Mouse (Mus musculus) naive thymus-derived CD4-positive, alpha-beta T cell, adult 2 months (primary cell): Measurements from ENCODE around the gene Akna.

Experiments
- DNase-seq: peaks from one replicate; pipeline ENCODE4 v3.0.0-alpha.2; 2011; ENCODE audit warnings: low read depth

Akna gene

DNA sequence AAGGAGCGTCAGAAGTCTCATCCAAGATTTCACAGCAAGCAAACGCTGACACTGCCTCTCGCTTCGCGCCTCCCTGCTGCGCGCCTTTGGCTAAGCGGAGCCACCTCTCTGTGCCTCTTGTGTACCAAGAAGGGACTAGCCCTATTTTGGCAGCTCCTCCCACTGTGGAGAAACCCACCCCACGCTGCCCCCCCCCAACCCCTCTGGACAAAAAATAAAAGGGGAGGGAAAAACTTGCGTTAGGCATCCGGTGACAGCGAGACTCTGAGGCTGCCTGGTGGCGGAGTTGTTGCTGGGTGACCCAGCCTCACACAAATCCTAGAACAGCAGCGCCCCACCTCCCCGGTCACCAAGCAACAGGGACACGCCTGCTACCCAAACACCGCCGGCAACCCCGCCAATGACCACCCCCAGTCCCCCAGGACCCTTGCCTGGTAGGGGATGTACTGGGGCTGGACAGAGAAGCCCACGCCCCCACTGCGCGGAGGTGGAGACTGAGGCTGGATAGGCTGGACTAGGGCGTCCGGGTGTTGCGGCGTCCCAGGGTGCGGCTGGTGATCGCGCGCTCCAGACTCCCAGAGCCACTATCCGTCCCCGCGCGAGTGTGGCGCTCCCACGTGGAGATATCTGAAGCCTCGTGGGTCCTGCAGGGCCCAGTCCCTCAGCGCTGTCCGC lies 6.9 kb upstream of the Akna start:
- peak; percentile 89 for DNase-seq

GRCm38 (mm10) chr4:63409317-63409907 lies 6.3 kb upstream of the Akna start:
- no peak for DNase-seq

DNA sequence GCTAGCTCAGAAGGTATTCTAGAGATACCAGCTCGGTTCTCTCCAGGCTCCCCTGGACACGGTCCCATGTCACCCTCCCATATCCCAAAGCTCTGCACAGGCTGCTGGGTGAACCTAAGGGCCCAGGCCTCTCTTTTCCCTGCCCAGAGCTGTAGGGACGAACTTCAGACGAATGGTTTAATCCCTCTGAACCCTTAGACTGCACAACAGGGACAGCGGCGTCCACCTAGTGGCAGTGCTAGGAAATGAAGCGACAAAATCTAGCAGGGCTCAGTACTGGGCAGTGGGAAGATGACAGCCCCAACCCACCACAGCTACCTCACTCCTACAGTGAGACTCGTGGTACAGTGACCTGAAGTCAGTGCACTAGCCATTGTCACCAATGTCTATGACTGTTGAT lies 5.5 kb upstream of the Akna start:
- peak; percentile 77 for DNase-seq

DNA sequence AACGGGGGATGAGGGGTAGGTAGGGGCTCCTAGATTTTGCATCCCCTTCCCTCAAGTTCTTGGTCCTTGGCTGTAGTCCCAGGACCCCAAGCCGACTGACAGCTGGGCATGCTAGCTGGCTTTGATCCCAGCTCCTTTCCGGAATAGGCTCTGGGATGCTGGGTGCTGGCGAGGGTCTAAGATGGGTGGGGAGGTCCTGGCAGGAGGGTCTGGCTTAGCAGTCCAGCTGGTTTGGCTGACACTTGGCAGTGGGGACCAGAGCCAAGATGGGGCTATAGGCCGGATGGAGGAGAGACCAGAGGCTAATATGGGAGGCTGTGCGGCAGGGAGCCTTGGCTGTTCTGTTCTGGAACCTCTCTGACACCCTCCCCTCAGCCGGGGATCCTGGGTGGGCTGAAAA lies 5.1 kb upstream of the Akna start:
- no peak for DNase-seq

- DNase-seq = peak; percentile 12
These were observed 2.5 kb upstream of the Akna start for GRCm38 (mm10) chr4:63405683-63406082.

DNA sequence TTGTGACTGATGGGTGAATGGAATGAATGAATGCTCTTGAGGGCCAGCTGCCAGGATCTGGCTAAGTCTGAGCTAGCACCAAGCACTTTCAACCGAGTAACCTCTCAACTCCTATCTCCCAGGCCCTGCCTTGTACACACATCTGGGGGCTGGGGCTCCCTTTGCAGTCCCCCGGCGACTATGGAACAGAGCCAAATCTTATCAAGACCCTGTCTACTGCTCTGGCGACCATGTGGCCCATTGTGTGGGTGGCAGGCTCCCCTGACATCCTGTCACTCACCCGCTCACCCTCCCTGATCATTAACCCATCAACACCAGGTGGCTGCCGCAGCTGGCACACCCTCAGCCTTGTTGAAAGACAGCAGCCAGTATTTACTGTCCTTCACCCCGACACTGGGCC lies 1.9 kb upstream of the Akna start:
- peak; percentile 66 for DNase-seq

DNA sequence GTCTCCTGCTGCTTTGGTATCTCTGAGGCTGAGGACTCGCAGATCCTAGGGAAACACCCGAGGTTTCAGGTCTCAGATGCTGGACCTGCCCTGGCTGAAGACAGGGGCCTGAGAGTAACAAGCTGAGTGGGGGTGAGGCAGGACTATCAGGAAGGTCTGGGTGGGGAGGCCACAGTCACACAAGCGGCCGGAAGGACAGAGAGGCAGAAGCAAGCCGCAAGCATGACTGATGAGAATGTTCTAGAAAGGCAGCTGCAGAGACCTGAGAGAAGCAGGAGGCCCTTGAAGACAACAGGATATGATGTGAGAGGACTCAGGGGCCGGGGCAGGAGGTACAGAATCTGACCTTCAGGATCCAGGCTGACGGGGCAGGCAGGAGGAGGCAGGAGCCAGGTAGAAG lies 1.1 kb upstream of the Akna start:
- peak; percentile 77 for DNase-seq

- DNase-seq = no peak
These were observed 596 bp downstream of the Akna start for GRCm38 (mm10) chr4:63402558-63402957.

DNA sequence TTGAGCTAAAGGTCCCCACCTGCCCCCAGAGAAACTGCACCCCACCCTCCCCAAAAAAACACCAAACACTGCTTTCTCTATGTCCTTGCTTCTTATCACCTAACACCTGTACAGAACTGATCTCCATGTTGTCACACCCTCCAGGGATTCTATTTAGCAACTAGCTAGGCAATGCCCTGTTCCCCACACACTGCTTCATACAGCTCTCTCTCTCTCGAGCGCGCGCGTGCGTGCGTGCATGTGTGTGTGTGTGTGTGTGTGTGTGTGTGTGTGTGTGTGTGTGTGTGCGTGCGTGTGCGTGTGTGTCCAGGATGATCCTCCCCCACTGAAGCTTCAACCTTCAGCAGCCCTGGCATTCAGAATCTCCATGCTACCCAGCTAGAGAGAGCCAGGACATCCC lies 1.1 kb downstream of the Akna start:
- peak; percentile 63 for DNase-seq

DNA sequence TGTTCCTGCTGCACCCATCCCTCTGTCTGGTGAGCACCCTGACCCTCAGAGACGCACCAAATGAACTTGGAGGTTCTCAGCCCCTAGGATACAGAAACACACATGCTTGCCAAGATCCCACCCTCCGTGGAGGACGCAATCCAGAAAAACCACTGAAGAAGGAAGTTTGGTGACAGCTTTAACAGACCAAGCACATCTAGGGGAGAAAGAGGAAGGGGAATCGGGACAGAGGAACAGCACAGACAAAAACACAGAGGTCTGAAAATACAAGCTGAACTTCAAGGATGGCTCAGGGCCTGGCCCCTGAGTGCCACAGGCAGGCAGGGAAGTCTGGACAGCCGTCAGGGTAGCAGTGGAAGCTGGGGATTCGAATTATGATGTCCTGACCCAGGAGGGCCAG lies 1.5 kb downstream of the Akna start:
- no peak for DNase-seq

- DNase-seq = peak; percentile 72
These were observed 2.4 kb downstream of the Akna start for GRCm38 (mm10) chr4:63400541-63401306.

GRCm38 (mm10) chr4:63399691-63400270 lies 3.4 kb downstream of the Akna start:
- DNase-seq = peak; percentile 39

GRCm38 (mm10) chr4:63398854-63399609 lies 4.1 kb downstream of the Akna start:
- DNase-seq = peak; percentile 75

- no peak for DNase-seq
These were observed 5.1 kb downstream of the Akna start for GRCm38 (mm10) chr4:63397981-63398537.

- DNase-seq = peak; percentile 64
These were observed 11.8 kb downstream of the Akna start for GRCm38 (mm10) chr4:63391322-63391721.

- DNase-seq = no peak
These were observed 13.1 kb downstream of the Akna start for GRCm38 (mm10) chr4:63389887-63390528.

- DNase-seq = peak; percentile 78
These were observed 13.8 kb downstream of the Akna start for GRCm38 (mm10) chr4:63389121-63389886.

- DNase-seq = peak; percentile 48
These were observed 15.1 kb downstream of the Akna start for GRCm38 (mm10) chr4:63388029-63388428.

GRCm38 (mm10) chr4:63385784-63386183 lies 17.4 kb downstream of the Akna start:
- peak; percentile 97 for DNase-seq

GRCm38 (mm10) chr4:63385253-63385652 lies 17.9 kb downstream of the Akna start:
- DNase-seq = no peak
